Mouse (Mus musculus): ENCODE measurements around the gene Gm32717. TPM values are rescaled to one million over a fixed set of nuclear protein-coding genes. Genes with fewer than 3 reads are reported as not detected.

Gene Gm32717
- polyA plus RNA-seq (2017; shearing (Covaris generic)) = not detected

GRCm38 (mm10) chr10:118240680-118241079, at the start of gene Gm32717:
Gm32717 (minus strand) TSS chr10:118240780.

GRCm38 (mm10) chr10:118258388-118258787, 17.8 kb upstream of the Gm32717 start, which contains the start of gene Gm32802:
Gm32802 (plus strand) TSS chr10:118258688.

GRCm38 (mm10) chr10:118204642-118205041, 35.9 kb downstream of the Gm32717 start, which contains the start of gene Il22:
Il22 (plus strand) TSS chr10:118204942.

Other genes with a start within 250 kb of the Gm32717 start
- gene Mdm1, start 99.0 kb downstream of the Gm32717 start, polyA plus RNA-seq (2017; shearing (Covaris generic)) = 10 to 100 TPM in 1 of 2 experiments, 1 to 10 TPM in 1; 7.0 to 10.6 TPM
- not detected for gene Il22, start 35.8 kb downstream of the Gm32717 start, polyA plus RNA-seq (2017; shearing (Covaris generic))
- not detected for gene Gm32802, start 17.9 kb upstream of the Gm32717 start, polyA plus RNA-seq (2017; shearing (Covaris generic))
- gene Iltifb, start 54.3 kb upstream of the Gm32717 start, polyA plus RNA-seq (2017; shearing (Covaris generic)) = under 1 TPM in 1 of 2 experiments, not detected in 1; 0.93 TPM
- gene Gm9040, start 86.2 kb upstream of the Gm32717 start, polyA plus RNA-seq (2017; shearing (Covaris generic)) = not detected
- not detected for gene Gm9044, start 91.6 kb upstream of the Gm32717 start, polyA plus RNA-seq (2017; shearing (Covaris generic))
- gene Gm9045, start 97.1 kb upstream of the Gm32717 start, polyA plus RNA-seq (2017; shearing (Covaris generic)) = under 1 TPM; 0.11 to 0.24 TPM
- gene Gm9046, start 102.5 kb upstream of the Gm32717 start, polyA plus RNA-seq (2017; shearing (Covaris generic)) = not detected
- gene Gm9048, start 107.9 kb upstream of the Gm32717 start, polyA plus RNA-seq (2017; shearing (Covaris generic)) = not detected
- under 1 TPM; 0.11 to 0.24 TPM for gene Gm9049, start 113.3 kb upstream of the Gm32717 start, polyA plus RNA-seq (2017; shearing (Covaris generic))
- gene Ifng, start 200.3 kb upstream of the Gm32717 start, polyA plus RNA-seq (2017; shearing (Covaris generic)) = 10 to 100 TPM; 17.2 to 28.6 TPM